Mouse (Mus musculus) inflammation-experienced regulatory T-cells, adult 6 months (primary cell): ENCODE results near the gene Krtap3-1. TPM values are rescaled to one million over a fixed set of nuclear protein-coding genes. Genes with fewer than 3 reads are reported as not detected.

Experiments
- polyA plus RNA-seq, 3 experiments: library from polyadenylated mRNA; unstranded; fragments of 100-300 nt; shearing (Covaris generic); gene quantifications; one replicate each; pipeline ENCODE4 v1.2.1; 2017

Gene Krtap3-1
- polyA plus RNA-seq, 3 experiments from 2014 or later, result not detected

Other genes starting within 250 kb of the Krtap3-1 start
- not detected for gene Krt25, start 243.7 kb downstream of the Krtap3-1 start, polyA plus RNA-seq
- gene Krt26, start 228.7 kb downstream of the Krtap3-1 start, polyA plus RNA-seq, result not detected
- not detected for gene Krt27, start 215.5 kb downstream of the Krtap3-1 start, polyA plus RNA-seq
- not detected for gene Krt28, start 191.7 kb downstream of the Krtap3-1 start, polyA plus RNA-seq
- 10 to 100 TPM in 1 of 3 experiments, 1 to 10 TPM in 2; 4.5 to 13.5 (median 7.3) TPM for gene Krt10, start 177.3 kb downstream of the Krtap3-1 start, polyA plus RNA-seq
- gene Krt12, start 144.4 kb downstream of the Krtap3-1 start, polyA plus RNA-seq, result not detected
- gene Krt20, start 128.5 kb downstream of the Krtap3-1 start, polyA plus RNA-seq, result not detected
- not detected for gene Krt23, start 73.5 kb downstream of the Krtap3-1 start, polyA plus RNA-seq
- not detected for gene Krt39, start 45.3 kb downstream of the Krtap3-1 start, polyA plus RNA-seq
- gene Krt40, start 23.5 kb downstream of the Krtap3-1 start, polyA plus RNA-seq, result not detected
- gene Krtap3-3, start 15.8 kb downstream of the Krtap3-1 start, polyA plus RNA-seq, result not detected
- not detected for gene Krtap3-2, start 9.8 kb downstream of the Krtap3-1 start, polyA plus RNA-seq
- gene Gm11939, start 7.2 kb downstream of the Krtap3-1 start, polyA plus RNA-seq, result not detected
- gene Krtap1-5, start 14.4 kb upstream of the Krtap3-1 start, polyA plus RNA-seq, result not detected
- not detected for gene Krtap1-4, start 17.0 kb upstream of the Krtap3-1 start, polyA plus RNA-seq
- not detected for gene Krtap1-3, start 24.7 kb upstream of the Krtap3-1 start, polyA plus RNA-seq
- not detected for gene Krtap9-3, start 31.5 kb upstream of the Krtap3-1 start, polyA plus RNA-seq
- gene Gm11938, start 36.7 kb upstream of the Krtap3-1 start, polyA plus RNA-seq, result not detected
- gene Gm11937, start 43.6 kb upstream of the Krtap3-1 start, polyA plus RNA-seq, result not detected
- not detected for gene Krtap2-4, start 48.2 kb upstream of the Krtap3-1 start, polyA plus RNA-seq
- gene Gm11562, start 53.8 kb upstream of the Krtap3-1 start, polyA plus RNA-seq, result not detected
- not detected for gene Krtap4-1, start 61.6 kb upstream of the Krtap3-1 start, polyA plus RNA-seq
- not detected for gene Krtap4-2, start 68.5 kb upstream of the Krtap3-1 start, polyA plus RNA-seq
- gene Krtap4-7, start 77.5 kb upstream of the Krtap3-1 start, polyA plus RNA-seq, result not detected
- gene Gm11555, start 83.6 kb upstream of the Krtap3-1 start, polyA plus RNA-seq, result not detected
- gene Gm11563, start 92.3 kb upstream of the Krtap3-1 start, polyA plus RNA-seq, result not detected
- gene Krtap4-6, start 99.3 kb upstream of the Krtap3-1 start, polyA plus RNA-seq, result not detected
- gene Gm14190, start 124.1 kb upstream of the Krtap3-1 start, polyA plus RNA-seq, result not detected
- gene Gm14180, start 167.7 kb upstream of the Krtap3-1 start, polyA plus RNA-seq, result not detected
- not detected for gene Gm11595, start 206.3 kb upstream of the Krtap3-1 start, polyA plus RNA-seq
- gene Krtap4-8, start 214.1 kb upstream of the Krtap3-1 start, polyA plus RNA-seq, result not detected
- gene Krtap4-9, start 218.6 kb upstream of the Krtap3-1 start, polyA plus RNA-seq, result not detected
- not detected for gene Gm11596, start 226.8 kb upstream of the Krtap3-1 start, polyA plus RNA-seq
- not detected for gene Gm11569, start 232.3 kb upstream of the Krtap3-1 start, polyA plus RNA-seq
- not detected for gene Gm11554, start 237.8 kb upstream of the Krtap3-1 start, polyA plus RNA-seq
- gene Krtap4-13, start 243.3 kb upstream of the Krtap3-1 start, polyA plus RNA-seq, result not detected
- not detected for gene Gm11564, start 249.0 kb upstream of the Krtap3-1 start, polyA plus RNA-seq